Mouse (Mus musculus) hindbrain, embryonic 12.5 days (tissue): ENCODE data around the gene Nptn. TPM values are rescaled to one million over a fixed set of nuclear protein-coding genes. Genes with fewer than 3 reads are reported as not detected.
"Not testable (repeated sequence)": the region's sequence is repeated elsewhere in the genome, so short reads cannot be mapped to it uniquely, and the experiment has no call there.

Experiments used
- ATAC-seq: fragments of 200-750 bp; cut with Nextera tagmentation; 2 replicates; pipeline ENCODE4 v1.8.0; 2017; ENCODE audit warnings: moderate TSS enrichment; ENCODE audit not compliant: low FRiP score
- H3K27ac ChIP-seq: fragments of 300-500 bp; sonication (generic); 2 replicates; pipeline ENCODE4 v1.5.1; 2016; ENCODE audit warnings: mild to moderate bottlenecking
- H3K27me3 ChIP-seq: fragments of 300-500 bp; sonication (generic); 2 replicates; pipeline ENCODE4 v1.6.1; 2016; ENCODE audit warnings: mild to moderate bottlenecking
- H3K36me3 ChIP-seq: fragments of 300-500 bp; sonication (generic); 2 replicates; pipeline ENCODE4 v1.6.1; 2016; ENCODE audit warnings: mild to moderate bottlenecking
- H3K4me1 ChIP-seq: fragments of 300-500 bp; sonication (generic); 2 replicates; pipeline ENCODE4 v1.6.1; 2016
- H3K4me2 ChIP-seq: fragments of 300-500 bp; sonication (generic); replicated peaks from 2 replicates; pipeline ENCODE4 v1.6.1; 2016; ENCODE audit warnings: mild to moderate bottlenecking
- H3K4me3 ChIP-seq: fragments of 300-500 bp; sonication (generic); 2 replicates; pipeline ENCODE4 v1.5.1; 2016; ENCODE audit warnings: mild to moderate bottlenecking
- H3K9ac ChIP-seq: fragments of 300-500 bp; sonication (generic); 2 replicates; pipeline ENCODE4 v1.6.1; 2016; ENCODE audit warnings: mild to moderate bottlenecking, moderate library complexity
- H3K9me3 ChIP-seq: fragments of 300-500 bp; sonication (generic); replicated peaks from 2 replicates; pipeline ENCODE4 v1.6.1; 2016; ENCODE audit warnings: mild to moderate bottlenecking
- WGBS: fragments of 180-500 bp; shearing (Covaris S2); methylation state at CpG from one replicate; pipeline ENCODE4 v1.1.7; 2016; 5-methylcytosine and 5-hydroxymethylcytosine counted together
- polyA plus RNA-seq: library from polyadenylated mRNA; unstranded; fragments of >200 nt; fragmentation: Nextera tagmentation; extraction: Ambion mirVana; gene quantifications from 2 replicates; pipeline ENCODE4 v1.2.1, GENCODE M21; 2016

The Nptn gene
- polyA plus RNA-seq, 1 experiment from 2014 or later, result 92.1 TPM

- Histone ChIP-seq H3K9me3 (no peaks in the 10 kb centered on the region), H3K4me1 (peaks cover 42% of the 10 kb centered on the region), H3K36me3 (no peaks in the 10 kb centered on the region), H3K9ac (no peak overlapping the region), H3K27me3 (no peaks in the 10 kb centered on the region), H3K4me2 (no peak overlapping the region), H3K27ac (no peak overlapping the region), H3K4me3 (no peak overlapping the region)
- ATAC-seq, result no peak
- WGBS, result 92% methylated on average over 6 of the region's 6 CpGs
Observed at GRCm38 (mm10) chr9:58550928-58551327, 31.1 kb upstream of the Nptn start.

- Histone ChIP-seq H3K9me3 (no peaks in the 10 kb centered on the region), H3K9ac (no peak overlapping the region), H3K4me1 (peaks cover 38% of the 10 kb centered on the region), H3K36me3 (no peaks in the 10 kb centered on the region), H3K27me3 (no peaks in the 10 kb centered on the region), H3K4me3 (no peak overlapping the region), H3K4me2 (no peak overlapping the region), H3K27ac (no peak overlapping the region)
- ATAC-seq, result no peak
- 79% methylated on average over 9 of the region's 9 CpGs for WGBS
Observed at GRCm38 (mm10) chr9:58552083-58552482, 30.0 kb upstream of the Nptn start.

- peak; percentile 49 for ATAC-seq
- Histone ChIP-seq H3K9ac (peak overlapping the region; percentile 81), H3K36me3 (no peaks in the 10 kb centered on the region), H3K27me3 (no peaks in the 10 kb centered on the region), H3K9me3 (no peaks in the 10 kb centered on the region), H3K27ac (peak overlapping the region; percentile 96), H3K4me3 (peak overlapping the region; percentile 68), H3K4me1 (peaks cover 26% of the 10 kb centered on the region), H3K4me2 (peak overlapping the region; percentile 70)
- WGBS, result 15% methylated on average over 23 of the region's 23 CpGs
Observed at GRCm38 (mm10) chr9:58554056-58554907, 27.8 kb upstream of the Nptn start.

GRCm38 (mm10) chr9:58554908-58555684 is 26.9 kb upstream of the Nptn start, which contains the start of gene Cd276:
Gene Cd276, minus strand, starts transcription at chr9:58555437.
- peaks cover 25% of the 10 kb centered on the region for H3K4me1 ChIP-seq
- no peaks in the 10 kb centered on the region for H3K27me3 ChIP-seq
- WGBS, result under 1% methylated on average over 64 of the region's 68 CpGs
- peak within 1 kb of the TSS; percentile 70 for H3K4me2 ChIP-seq
- peak within 1 kb of the TSS; percentile 68 for H3K4me3 ChIP-seq
- H3K9ac ChIP-seq, result peak within 1 kb of the TSS; percentile 81
- H3K36me3 ChIP-seq, result no peaks in the 10 kb centered on the region
- peak within 1 kb of the TSS; percentile 96 for H3K27ac ChIP-seq
- ATAC-seq, result peak; percentile 69
- no peaks in the 10 kb centered on the region for H3K9me3 ChIP-seq

GRCm38 (mm10) chr9:58555685-58556414 is 26.2 kb upstream of the Nptn start:
- peak overlapping the region; percentile 81 for H3K9ac ChIP-seq
- peak overlapping the region; percentile 96 for H3K27ac ChIP-seq
- H3K9me3 ChIP-seq, result no peaks in the 10 kb centered on the region
- peak overlapping the region; percentile 68 for H3K4me3 ChIP-seq
- peaks cover 25% of the 10 kb centered on the region for H3K4me1 ChIP-seq
- ATAC-seq, result no peak
- no peaks in the 10 kb centered on the region for H3K36me3 ChIP-seq
- no peaks in the 10 kb centered on the region for H3K27me3 ChIP-seq
- H3K4me2 ChIP-seq, result peak overlapping the region; percentile 70
- 32% methylated on average over 9 of the region's 9 CpGs for WGBS

GRCm38 (mm10) chr9:58556627-58557026 is 25.4 kb upstream of the Nptn start:
- ATAC-seq, result no peak
- Histone ChIP-seq H3K36me3 (no peaks in the 10 kb centered on the region), H3K4me1 (peaks cover 25% of the 10 kb centered on the region), H3K27me3 (no peaks in the 10 kb centered on the region), H3K27ac (no peak overlapping the region), H3K9me3 (no peaks in the 10 kb centered on the region), H3K4me2 (no peak overlapping the region), H3K9ac (no peak overlapping the region), H3K4me3 (no peak overlapping the region)
- 52% methylated on average over 7 of the region's 7 CpGs for WGBS

- peaks cover 18% of the 10 kb centered on the region for H3K4me1 ChIP-seq
- no peaks in the 10 kb centered on the region for H3K27me3 ChIP-seq
- H3K4me2 ChIP-seq, result no peak overlapping the region
- no peak overlapping the region for H3K9ac ChIP-seq
- no peak overlapping the region for H3K4me3 ChIP-seq
- no peak overlapping the region for H3K27ac ChIP-seq
- no peaks in the 10 kb centered on the region for H3K36me3 ChIP-seq
- 76% methylated on average over 3 of the region's 3 CpGs for WGBS
- H3K9me3 ChIP-seq, result no peaks in the 10 kb centered on the region
- no peak for ATAC-seq
Observed at GRCm38 (mm10) chr9:58557457-58558455, 24.3 kb upstream of the Nptn start.

- 73% methylated on average over 3 of the region's 3 CpGs for WGBS
- Histone ChIP-seq H3K4me3 (no peak overlapping the region), H3K36me3 (no peaks in the 10 kb centered on the region), H3K9me3 (no peaks in the 10 kb centered on the region), H3K27ac (no peak overlapping the region), H3K4me2 (no peak overlapping the region), H3K9ac (no peak overlapping the region), H3K27me3 (no peaks in the 10 kb centered on the region), H3K4me1 (0 out of 2 replicates have a peak, but pooled peaks cover 8% of the 10 kb centered on the region)
- ATAC-seq, result no peak
Observed at GRCm38 (mm10) chr9:58560211-58560610, 21.8 kb upstream of the Nptn start.

- not testable (repeated sequence) for H3K4me1 ChIP-seq, H3K27ac ChIP-seq, H3K9ac ChIP-seq, H3K4me3 ChIP-seq, H3K4me2 ChIP-seq, H3K36me3 ChIP-seq, H3K27me3 ChIP-seq, H3K9me3 ChIP-seq, ATAC-seq
- WGBS, result 80% methylated on average over 3 of the region's 3 CpGs
Observed at GRCm38 (mm10) chr9:58565945-58566344, 16.1 kb upstream of the Nptn start.

- H3K4me3 ChIP-seq, result no peak overlapping the region
- H3K36me3 ChIP-seq, result no peaks in the 10 kb centered on the region
- no peak overlapping the region for H3K4me2 ChIP-seq
- H3K27ac ChIP-seq, result no peak overlapping the region
- H3K4me1 ChIP-seq, result no peaks in the 10 kb centered on the region
- no peaks in the 10 kb centered on the region for H3K9me3 ChIP-seq
- H3K27me3 ChIP-seq, result no peaks in the 10 kb centered on the region
- no peak overlapping the region for H3K9ac ChIP-seq
- no peak for ATAC-seq
Observed at GRCm38 (mm10) chr9:58567682-58568081, 14.4 kb upstream of the Nptn start.

- Histone ChIP-seq H3K4me2 (no peak overlapping the region), H3K9me3 (no peaks in the 10 kb centered on the region), H3K9ac (no peak overlapping the region), H3K4me1 (no peaks in the 10 kb centered on the region), H3K4me3 (no peak overlapping the region), H3K27me3 (no peaks in the 10 kb centered on the region), H3K36me3 (no peaks in the 10 kb centered on the region), H3K27ac (no peak overlapping the region)
- ATAC-seq, result no peak
- WGBS, result 88% methylated on average over 1 of the region's 1 CpGs
Observed at GRCm38 (mm10) chr9:58571001-58571400, 11.0 kb upstream of the Nptn start.
